Mouse (Mus musculus) gastrocnemius, postnatal 36 days (tissue): ENCODE measurements around the gene Adam10. TPM values are rescaled to one million over a fixed set of nuclear protein-coding genes. Genes with fewer than 3 reads are reported as not detected.

ENCODE experiments used
- DNase-seq, 2 experiments: peaks; one replicate each; pipeline ENCODE4 v3.0.0; 2022
- intact Hi-C: fragments of 180-260 bp; cut with DNase I; formaldehyde crosslinking; loops from one replicate; pipeline ENCODE4 v1.15.1; 2025
- long read RNA-seq, 2 experiments: library from polyadenylated mRNA; stranded (forward); transcript quantifications; one replicate each; pipeline ENCODE4 v2.0.0; 2021
- total RNA-seq, 2 experiments: library from RNA; stranded (reverse); gene quantifications; 2 replicates each; pipeline ENCODE4 v1.2.3; 2021

Gene Adam10
- 10 to 100 TPM; 13.6 to 14.5 TPM for total RNA-seq
- long read RNA-seq, experiment 1, partial matches to known transcripts = 0 of 2 reads
- long read RNA-seq, experiment 1, other reads (novel, unspliced or antisense) = 2 of 2 reads
- long read RNA-seq, experiment 2, full-length matches to known transcripts = 1 of 1 reads
- long read RNA-seq, experiment 2, partial matches to known transcripts = 0 of 1 reads
- long read RNA-seq, experiment 2, other reads (novel, unspliced or antisense) = 0 of 1 reads

DNA sequence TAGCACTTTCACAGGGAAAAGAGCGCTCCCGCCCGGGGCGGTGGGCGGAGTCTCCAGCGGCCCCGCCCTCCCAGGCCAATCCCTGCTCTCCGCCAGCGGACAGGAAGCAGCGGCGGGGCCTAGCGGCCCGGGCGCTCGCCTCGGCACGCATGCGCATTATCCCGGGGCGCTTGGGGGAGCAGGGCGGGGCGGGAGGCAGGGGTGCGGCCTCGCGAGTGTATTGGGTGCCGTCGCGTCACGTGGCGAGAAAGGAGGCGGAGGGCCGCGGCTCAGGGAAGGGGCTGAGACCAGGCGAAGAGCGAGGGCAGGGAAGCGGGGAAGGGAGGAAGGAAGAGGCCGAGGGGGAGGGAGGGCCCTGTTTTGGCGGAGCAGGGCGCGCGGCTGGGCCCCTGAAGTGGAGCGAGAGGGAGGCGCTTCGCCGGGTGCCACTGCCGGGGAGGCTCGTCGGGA lies at the start of gene Adam10:
TSS of gene Adam10 (plus strand) at position 316 of the 450 bp plus-strand sequence.
- peak; percentile 96 to 99 for DNase-seq
- intact Hi-C loops = loop anchor here (5.0 kb wide), 1 partner anchor 254 kb away; no protein-coding TSS in a partner anchor

DNA sequence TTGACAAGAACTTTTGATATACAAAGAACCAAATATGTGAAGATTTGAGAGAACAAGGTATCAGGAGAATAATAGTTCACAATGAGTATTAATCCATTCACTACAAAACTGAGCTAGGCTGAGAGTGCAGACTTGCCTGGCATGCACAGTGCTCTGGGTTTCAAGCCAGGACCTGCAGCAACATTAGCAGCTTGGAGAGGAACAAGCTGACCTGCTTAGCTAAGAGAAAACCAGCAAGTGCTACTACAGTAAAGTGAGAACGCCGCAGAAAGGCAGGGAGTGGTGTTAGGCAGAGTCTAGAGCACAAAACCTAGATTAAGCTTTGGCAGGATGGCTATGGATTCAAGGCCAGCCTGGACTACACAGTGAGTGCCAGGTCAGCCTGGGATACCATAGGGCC lies 49.1 kb upstream of the Adam10 start:
- intact Hi-C loops = no loop called here
- peak in 1 of 2 experiments; percentile 7 for DNase-seq

DNA sequence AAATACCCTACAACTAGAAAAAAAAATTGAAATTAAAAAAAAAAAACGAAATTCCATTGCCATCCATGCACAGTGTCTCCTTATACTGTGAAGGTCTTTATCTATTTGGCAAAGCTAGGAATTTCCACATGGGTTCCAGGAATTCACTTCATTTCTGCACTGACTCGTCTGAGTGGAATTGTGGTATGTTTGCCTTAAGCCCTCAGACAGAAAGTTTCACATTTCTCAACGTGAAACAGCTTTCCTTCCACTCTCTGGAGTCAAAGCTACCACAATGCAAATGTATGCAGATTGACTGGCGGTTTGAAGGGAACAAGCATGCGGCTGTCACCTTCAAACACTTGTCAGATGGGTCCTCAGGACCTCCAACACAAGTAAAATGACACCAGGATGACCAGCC lies 47.1 kb upstream of the Adam10 start:
- intact Hi-C loops = no loop called here
- no peak for DNase-seq

DNA sequence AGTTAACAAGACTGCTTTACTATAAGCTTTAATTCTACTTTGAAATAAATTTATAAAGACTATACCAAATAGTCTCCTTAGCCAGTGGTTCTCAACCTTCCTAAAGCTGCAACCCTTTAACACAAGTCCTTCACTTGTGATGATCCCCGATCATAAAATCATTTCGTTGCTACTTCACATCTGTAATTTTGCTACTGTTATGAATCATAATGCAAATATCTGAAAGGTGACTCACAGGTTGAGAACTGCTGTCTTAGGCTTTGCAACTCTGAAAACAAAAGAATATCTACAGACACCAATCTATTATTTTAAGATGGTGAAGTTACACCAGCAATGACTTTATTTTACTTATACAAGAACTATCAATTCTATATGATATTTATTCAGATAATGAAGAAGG lies 42.0 kb upstream of the Adam10 start:
- intact Hi-C loops = no loop called here
- no peak for DNase-seq

DNA sequence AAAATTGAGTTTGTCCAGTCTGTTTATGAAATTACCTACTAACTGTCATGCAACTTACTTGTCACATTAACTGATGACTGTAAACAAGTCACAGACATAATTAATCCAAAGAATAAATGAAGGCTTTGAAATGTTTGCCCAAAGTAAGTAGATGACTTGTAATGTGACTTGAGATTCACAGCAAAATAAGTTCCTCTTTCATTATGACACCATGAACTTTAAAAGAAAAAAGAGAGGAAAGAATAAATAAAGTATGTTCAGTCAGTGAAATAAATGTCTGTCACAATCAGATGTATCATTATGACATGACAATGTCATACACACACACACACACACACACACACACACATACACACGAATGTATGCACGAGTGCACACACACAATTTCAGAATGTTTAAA lies 28.5 kb upstream of the Adam10 start:
- DNase-seq = no peak
- intact Hi-C loops = no loop called here

DNA sequence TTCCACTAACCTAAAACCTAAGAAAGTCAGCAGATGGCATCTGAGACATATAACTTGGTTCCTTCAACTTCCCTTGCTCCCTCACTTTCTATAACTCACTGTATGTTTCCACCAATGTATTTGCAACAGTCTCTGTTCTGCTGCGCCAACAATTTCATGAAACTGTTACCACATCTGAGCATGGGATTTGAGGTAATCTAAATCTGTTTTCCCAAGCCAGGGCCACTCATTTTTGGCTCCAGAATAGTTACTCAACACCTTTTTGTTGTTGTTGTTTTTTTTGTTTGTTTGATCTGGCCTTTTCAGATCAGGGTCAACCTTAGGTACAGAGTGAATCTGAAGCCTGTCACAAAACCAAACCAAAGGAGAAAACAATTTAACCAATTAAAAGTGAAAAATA lies 27.8 kb upstream of the Adam10 start:
- no peak for DNase-seq
- intact Hi-C loops = no loop called here

DNA sequence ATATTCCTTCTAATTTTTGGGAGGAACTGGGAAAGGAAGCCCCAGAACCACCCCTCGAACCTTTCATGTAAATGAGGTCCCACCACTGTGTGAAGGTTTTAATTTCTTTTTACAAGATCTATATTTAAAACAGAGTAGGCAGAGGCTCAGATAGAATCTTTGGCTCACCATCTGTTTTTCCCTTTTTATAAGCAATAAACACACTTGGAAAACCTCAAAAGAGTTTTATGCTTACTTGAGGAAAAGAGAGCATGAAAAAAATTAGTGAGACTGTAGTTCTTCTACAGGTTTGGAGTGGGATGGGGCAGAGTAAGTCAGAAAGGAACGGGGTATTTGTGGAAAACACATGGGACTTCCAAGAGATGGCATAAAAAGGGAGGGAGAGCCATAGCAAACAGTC lies 26.6 kb upstream of the Adam10 start:
- intact Hi-C loops = no loop called here
- no peak for DNase-seq

DNA sequence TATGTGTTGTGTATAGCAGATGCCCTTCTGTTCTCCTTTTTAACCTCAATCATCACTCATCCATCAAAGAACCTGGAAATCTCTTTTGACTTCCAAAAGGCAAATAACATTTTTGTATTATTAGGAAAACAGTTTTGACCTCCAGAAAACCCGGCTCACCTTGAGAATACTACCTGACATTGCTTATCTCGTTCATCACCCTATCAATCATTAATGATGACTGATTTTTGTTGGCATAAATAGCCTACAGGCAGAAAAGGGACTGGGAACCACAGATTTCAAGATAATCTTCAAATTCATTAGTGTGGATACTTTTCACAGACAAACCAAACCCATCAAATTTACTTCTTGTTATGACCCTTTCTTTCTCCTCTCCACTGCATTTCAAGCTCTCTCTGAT lies 24.9 kb upstream of the Adam10 start:
- DNase-seq = no peak
- intact Hi-C loops = no loop called here

DNA sequence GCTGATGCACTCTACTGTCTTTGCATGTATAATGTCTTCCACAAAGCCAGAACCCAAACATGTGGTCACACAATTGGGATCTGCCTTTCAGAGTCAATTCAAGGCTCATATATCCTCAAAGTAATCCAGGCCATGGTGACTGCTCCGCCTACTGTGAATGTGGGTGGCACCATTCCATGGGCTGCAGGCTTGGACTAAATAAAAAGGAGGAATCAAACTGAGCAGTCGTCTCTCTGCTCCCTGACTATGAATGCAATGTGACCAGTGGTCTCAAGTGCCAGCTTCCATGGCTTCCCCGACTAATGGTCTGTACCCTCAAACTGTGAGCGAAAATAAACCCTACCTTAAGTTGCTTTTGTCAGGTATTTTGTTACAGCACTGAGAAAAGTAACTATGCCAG lies 24.3 kb upstream of the Adam10 start:
- intact Hi-C loops = no loop called here
- DNase-seq = no peak

DNA sequence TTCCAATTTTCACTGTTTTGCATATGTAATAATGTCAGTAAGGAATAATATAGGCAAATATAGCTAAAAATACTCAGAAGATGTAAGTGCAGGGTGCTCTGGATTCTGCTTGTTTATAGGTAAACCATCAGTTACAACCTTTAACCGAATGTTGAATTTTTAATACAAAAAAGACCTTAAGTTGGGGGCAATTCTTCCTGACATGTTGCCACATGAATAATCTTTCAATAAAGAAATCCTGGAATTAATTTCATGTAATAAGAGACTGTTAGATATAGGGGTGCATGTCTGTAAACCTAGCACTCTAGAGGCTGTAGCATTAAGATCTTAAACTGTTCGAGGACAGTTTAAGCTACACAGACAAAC lies 23.1 kb upstream of the Adam10 start:
- DNase-seq = no peak
- intact Hi-C loops = no loop called here

DNA sequence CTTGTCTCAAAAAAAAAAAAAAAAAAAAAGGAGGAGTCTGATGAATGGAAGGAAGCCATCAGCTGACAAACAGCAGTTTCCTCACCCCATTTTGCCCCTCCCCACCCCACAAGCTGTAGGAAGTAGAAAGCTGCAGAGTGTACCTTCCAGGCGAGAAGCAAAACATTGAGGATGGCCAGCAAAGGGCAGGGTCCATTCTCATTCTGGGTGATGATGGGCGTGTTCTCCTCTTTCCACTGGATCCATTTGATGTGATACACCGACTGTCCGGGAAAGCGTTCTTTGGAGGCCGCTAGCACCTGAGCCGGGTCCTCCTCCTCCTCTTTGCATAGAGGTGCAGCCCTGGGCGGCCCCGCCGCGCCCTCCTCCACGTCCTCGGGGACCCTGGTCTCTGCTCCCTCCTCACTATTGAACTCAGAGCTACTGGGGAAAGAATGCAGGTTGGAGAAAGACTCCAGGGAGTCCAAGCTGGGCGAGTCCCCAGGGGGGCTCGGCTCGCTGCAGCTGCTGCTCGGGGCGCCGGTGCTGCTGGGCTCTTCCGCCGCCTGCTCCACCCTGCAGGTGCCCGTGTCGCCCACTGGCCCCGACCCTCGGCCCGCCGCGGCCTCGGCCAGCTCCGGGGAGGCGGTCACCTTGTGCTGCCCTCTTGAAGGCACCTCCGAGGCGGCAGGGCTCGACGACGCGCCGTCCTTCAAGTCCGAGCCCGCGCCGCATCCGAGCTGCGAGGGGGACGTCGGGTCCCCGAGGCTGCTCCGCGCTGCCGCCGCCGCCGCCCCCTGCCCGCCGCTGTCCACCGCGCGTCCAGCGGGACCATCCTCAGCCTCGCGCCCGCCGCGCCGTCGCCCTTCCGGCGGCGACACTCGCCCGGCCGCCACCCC lies 22.4 kb upstream of the Adam10 start, which contains the start of gene Gm10642:
TSS of gene Gm10642 (plus strand) at position 122 of the 878 bp plus-strand sequence.
- peak; percentile 28 to 44 for DNase-seq
- intact Hi-C loops = no loop called here

DNA sequence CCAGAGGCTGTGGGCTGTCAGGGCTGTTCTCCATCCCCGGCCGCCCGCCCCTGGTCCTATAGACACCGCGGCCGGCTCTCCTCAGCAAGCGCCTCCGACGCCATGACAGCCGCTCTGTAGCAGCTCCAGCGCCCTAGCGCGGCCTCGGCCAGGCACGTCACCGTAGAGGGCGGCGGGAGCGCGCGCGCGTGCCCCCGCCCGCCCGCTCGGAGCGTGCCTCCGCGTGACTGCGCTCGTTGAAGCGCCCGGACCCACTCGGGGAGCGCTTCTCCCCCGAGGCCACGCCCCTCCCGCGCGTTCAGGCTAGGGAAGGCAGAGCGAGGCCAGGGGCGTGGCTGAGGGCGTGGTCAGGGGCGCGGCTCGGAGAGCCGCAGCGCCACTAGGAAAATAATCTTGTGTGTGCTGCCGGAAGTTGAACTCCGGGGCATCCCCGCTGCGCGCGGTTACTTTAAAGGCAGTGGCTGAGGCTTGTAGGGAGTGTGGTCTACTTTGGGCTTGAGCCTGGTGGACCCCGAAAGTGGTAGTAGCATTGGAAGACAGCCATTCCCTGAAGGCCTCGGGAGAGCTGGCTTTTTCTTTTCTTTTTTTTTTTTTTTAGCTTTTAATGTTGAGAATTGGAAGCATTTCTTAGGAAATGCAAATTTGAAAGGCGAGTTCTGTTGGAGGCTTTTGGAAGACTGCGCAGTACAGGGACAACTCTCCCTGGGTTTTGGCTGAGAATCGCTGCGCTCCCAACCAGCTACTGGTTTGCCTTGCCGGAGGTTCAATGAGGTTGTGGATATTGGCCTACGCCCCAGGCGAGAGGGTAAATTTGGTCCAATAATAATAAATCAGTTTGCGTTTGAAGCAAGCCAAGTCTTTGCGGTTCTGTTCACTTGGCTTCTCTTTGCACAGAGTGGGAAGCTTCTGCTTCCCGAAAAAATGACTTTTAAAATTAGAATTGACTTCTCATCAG lies 21.5 kb upstream of the Adam10 start, which contains the start of gene Mindy2:
TSS of gene Mindy2 (minus strand) at position 162 of the 955 bp plus-strand sequence.
- peak; percentile 91 to 99 for DNase-seq
- intact Hi-C loops = no loop called here

DNA sequence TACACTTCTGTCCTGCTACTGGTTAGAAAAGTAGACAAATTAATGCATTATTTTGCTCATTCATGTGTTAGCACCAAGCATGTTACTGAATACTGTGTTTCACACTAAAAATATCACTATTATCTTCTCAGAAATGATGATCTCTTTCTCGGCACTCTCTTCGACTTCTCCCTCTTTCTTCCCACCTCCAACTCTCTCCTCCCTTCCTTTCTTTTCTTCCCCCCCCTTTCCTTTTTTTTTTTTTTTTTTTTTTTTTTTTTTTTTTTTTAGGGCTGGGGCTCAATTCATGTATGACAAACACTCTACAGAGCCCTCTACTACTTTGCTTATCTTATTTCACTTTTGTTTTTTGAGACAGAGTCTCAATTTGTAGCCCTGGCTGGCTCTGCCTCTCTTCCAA lies 20.5 kb upstream of the Adam10 start:
- intact Hi-C loops = no loop called here
- no peak for DNase-seq

DNA sequence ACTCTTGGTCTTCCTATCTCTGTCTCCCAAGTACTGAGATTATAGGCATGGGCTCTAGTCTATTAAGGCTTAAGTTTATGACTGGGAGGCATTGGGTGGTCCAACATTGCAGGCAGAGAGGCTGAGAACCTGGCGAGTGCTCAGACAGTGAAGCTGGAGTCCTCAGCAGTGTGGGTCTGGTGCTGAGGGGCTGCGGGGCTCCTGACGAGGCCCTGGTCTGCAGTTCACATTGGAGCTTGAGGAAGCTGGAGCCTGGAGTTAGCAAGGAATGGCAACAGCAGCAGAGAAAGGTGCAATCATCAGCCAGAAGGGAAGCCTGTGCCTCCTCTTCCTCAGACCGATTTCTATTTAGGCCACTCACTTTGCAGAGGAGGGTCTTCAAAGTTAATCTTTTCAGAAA lies 13.9 kb upstream of the Adam10 start:
- no peak for DNase-seq

DNA sequence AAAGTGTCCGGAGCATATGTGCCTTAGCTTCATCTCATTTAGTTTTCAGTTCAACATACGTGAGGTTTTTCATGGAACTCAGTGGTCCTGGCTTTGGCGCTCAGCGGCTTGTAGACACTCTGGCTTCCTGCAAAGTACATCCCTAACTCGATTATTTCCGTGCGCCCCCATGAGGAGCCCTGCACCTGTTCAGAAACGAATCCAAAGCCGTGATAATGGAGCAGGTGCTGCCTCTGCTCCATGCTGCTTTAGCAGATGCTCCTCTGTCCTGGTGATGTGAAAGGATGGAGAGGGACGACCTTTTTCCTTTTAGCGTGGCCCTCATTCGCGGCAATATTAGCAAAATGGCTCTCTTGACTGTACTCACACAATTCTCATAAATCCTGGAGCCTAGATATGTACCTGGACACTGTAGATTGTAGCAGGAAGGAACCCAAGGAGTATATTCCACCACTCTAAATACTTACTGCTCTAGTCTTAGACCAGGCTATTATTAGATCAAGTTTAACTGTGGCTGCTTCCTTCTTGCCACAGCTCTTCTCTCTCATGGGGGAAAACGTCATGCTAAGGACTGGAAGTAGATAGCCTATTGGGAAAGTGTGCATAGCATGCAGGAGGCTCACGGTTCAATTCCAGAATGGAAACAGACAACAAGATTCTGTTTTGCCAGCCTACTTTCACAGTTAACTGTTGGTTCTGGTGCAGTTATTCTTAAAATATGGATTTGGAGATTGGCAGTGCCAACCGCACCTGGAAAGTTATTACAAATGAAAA lies 13.2 kb upstream of the Adam10 start:
- intact Hi-C loops = loop anchor here (5.0 kb wide), 1 partner anchor 407 kb away; no protein-coding TSS in a partner anchor
- no peak for DNase-seq

More for the DNA sequence above, 13.9 kb upstream of the Adam10 start:
- intact Hi-C loops = loop anchor here (5.0 kb wide), 1 partner anchor 407 kb away; no protein-coding TSS in a partner anchor

DNA sequence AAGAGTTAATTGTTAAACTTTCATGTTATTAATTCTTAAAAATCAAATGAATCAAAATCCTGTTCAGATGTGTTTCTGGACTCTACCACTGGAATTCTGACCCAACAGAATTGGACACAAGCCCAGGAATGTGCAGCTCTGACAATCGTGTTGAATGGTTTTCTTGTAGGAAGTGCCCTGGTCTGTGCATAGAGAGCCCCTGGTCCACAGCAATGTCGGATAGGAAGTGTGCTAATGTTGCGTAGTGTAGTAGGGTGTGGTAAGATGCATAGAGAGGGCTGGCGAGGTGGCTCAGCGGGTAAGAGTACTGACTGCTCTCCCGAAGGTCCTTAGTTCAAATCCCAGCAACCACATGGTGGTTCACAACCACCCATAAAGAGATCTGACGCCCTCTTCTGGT lies 12.0 kb upstream of the Adam10 start:
- intact Hi-C loops = loop anchor here (5.0 kb wide), 1 partner anchor 405 kb away; no protein-coding TSS in a partner anchor
- DNase-seq = no peak

DNA sequence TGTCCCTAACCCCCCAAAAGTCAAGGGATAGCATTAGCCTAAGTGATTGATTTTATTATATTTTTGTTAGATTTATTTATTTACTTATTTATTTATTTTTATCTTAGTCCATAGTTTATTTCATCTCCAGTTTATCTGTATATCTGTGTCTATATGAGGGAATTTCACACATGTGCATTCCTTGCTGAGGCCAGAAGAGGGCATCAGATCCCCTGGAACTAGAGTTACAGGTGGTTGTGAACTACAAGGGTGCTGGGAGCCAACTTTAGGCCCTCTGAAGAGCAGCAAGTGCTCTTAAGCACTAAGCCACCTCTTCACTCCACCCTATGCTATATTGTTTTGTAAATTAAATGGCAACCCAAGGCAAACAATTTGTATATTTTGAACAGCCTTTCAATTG lies 10.7 kb upstream of the Adam10 start:
- intact Hi-C loops = loop anchor here (5.0 kb wide), 1 partner anchor 404 kb away; no protein-coding TSS in a partner anchor
- DNase-seq = no peak

DNA sequence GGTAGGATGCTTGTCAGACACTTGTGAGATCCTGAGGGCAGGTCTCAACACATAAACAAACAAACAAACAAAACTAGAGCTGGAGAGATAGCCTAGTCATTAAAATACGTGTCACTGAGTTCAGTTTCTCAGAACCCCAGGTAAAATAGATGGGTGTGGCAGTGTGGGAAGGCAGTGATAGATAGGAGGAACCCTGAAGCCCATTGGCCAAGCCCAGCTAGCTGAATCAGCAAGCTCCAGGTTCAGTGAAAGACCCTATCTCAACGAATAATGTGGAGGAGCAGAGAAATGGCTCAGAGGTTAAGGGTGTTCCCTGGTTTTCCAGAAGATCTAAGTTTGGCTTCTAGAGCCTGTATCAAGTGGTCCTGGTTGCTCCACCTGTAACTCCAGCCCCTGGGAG lies 9.6 kb upstream of the Adam10 start:
- intact Hi-C loops = loop anchor here (5.0 kb wide), 1 partner anchor 403 kb away; no protein-coding TSS in a partner anchor

DNA sequence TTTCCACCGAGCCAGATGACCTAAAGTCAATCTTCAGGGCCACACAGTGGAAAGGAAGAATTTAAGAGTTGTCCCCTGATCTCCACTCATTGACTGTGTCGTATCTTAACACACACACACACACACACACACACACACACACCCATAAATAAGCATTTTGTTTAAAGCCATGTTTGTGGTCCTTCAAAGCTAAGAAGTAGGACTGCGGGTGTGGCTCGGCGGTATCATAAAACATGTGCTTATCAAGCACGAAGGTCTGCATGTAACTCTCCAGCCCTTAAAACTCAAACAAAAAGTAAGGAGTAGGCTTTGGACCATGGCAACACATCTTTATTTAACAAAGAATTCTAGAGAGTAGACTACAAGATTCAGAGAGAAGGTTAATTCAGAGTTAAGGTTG lies 8.4 kb upstream of the Adam10 start:
- no peak for DNase-seq
- intact Hi-C loops = no loop called here

More for the DNA sequence above, 9.6 kb upstream of the Adam10 start:
- DNase-seq = no peak
